In genomic region chr3:138431835-138432234, GRCm38 (mm10) we compare ENCODE assay signal across 9 mouse cellular contexts. TPM values are rescaled to one million over a fixed set of nuclear protein-coding genes. Genes with fewer than 3 reads are reported as not detected.
DNase-seq lines count a peak whose midpoint lies in the region; ATAC-seq and TF ChIP-seq lines count a peak whose summit lies in the region.
"Had no signal": no experiment of that assay in that cellular context is flagged by ENCODE, and none has a peak within 500 bp of the region (broad histone marks: within the 10 kb centered on the region; RNA-seq: fewer than 3 reads in every experiment).

No protein-coding gene starts in this region.

- no peak overlapping the region for H3K4me2 ChIP-seq in heart, postnatal 0 days (ENCODE audit: low read depth, low read length)
- H3K4me2 ChIP-seq in lung, postnatal 0 days (replicated peaks; ENCODE audit: low read depth, low read length): no peak overlapping the region
- no peak overlapping the region for H3K4me2 ChIP-seq in neural tube, embryonic 15.5 days

- intact Hi-C loops in heart, postnatal 36 days (cut with DNase I): loop anchor here (2.0 to 5.0 kb wide), 3 partner anchors 209 to 655 kb away; no protein-coding TSS in a partner anchor
- intact Hi-C loops in gastrocnemius, postnatal 14 days (cut with DNase I; ENCODE audit: low total_unique reads): no loop called here

- H3K9ac ChIP-seq in heart, postnatal 0 days (replicated peaks; ENCODE audit: low read depth, low read length): no peak overlapping the region
- no peak overlapping the region for H3K9ac ChIP-seq in lung, postnatal 0 days (replicated peaks; ENCODE audit: low read depth)
- H3K9ac ChIP-seq in neural tube, embryonic 15.5 days (replicated peaks): no peak overlapping the region

- WGBS in heart, postnatal 0 days: 53% methylated on average over 2 of the region's 2 CpGs
- 62% methylated on average over 2 of the region's 2 CpGs for WGBS in lung, postnatal 0 days
- WGBS in neural tube, embryonic 15.5 days: 82% methylated on average over 2 of the region's 2 CpGs

- TF ChIP-seq EP300 in heart, postnatal 0 days (IDR thresholded peaks at IDR 0.05; ENCODE audit: low read depth): no peak
- TF ChIP-seq EP300 in lung, postnatal 0 days (IDR thresholded peaks at IDR 0.05): no peak

- no peaks in the 10 kb centered on the region for H3K4me1 ChIP-seq in heart, postnatal 0 days (ENCODE audit: control insufficient read depth, insufficient read depth)
- no peaks in the 10 kb centered on the region; the same call in 1 of the 2 replicates for H3K4me1 ChIP-seq in lung, postnatal 0 days (ENCODE audit: insufficient read depth, low read depth, low read length)
- no peaks in the 10 kb centered on the region for H3K4me1 ChIP-seq in neural tube, embryonic 15.5 days

- CTCF ChIA-PET in Patski (lab: Charles Lee): interaction anchor here (0.8 to 2.5 kb wide), 17 partner anchors 8 to 244 kb away, joined by 3 to 23 read pairs (median 5); partner anchors contain the start of gene Adh7

- peak; percentile 34 for DNase-seq in heart, postnatal 0 days (ENCODE audit: low spot score)
- DNase-seq in heart, postnatal 36 days: no peak
- DNase-seq in 3T3-L1 (ENCODE audit: low read depth, low spot score) (peak; percentile 72), Patski (ENCODE audit: low read depth, low spot score) (no peak)
- peak; percentile 52 for DNase-seq in lung, postnatal 0 days (ENCODE audit: low spot score)
- no peak for DNase-seq in cerebellum, adult 9-10 months
- no peak for DNase-seq in gastrocnemius, postnatal 14 days
- DNase-seq: kidney, postnatal 4 days had no signal

- TF ChIP-seq CTCF in heart, postnatal 0 days (IDR thresholded peaks at IDR 0.05; ENCODE audit: low read depth): peak; percentile 64
- peak; percentile 68 for TF ChIP-seq CTCF in Patski (IDR thresholded peaks at IDR 0.05)
- TF ChIP-seq CTCF in lung, postnatal 0 days (IDR thresholded peaks at IDR 0.05): peak; percentile 65

- H3K36me3 ChIP-seq in heart, postnatal 0 days (replicated peaks; ENCODE audit: control insufficient read depth, insufficient read depth, low read length): no peaks in the 10 kb centered on the region
- no peaks in the 10 kb centered on the region for H3K36me3 ChIP-seq in lung, postnatal 0 days (ENCODE audit: insufficient read depth, low read length)
- no peaks in the 10 kb centered on the region for H3K36me3 ChIP-seq in neural tube, embryonic 15.5 days

- ATAC-seq in heart, postnatal 0 days (ENCODE audit: insufficient read depth, low read depth): no peak
- peak; percentile 57 for ATAC-seq in Patski
- ATAC-seq in lung, postnatal 0 days: no peak
- no peak; the same call in 1 of the 2 replicates for ATAC-seq in neural tube, embryonic 15.5 days (ENCODE audit: low FRiP score)

- no peak overlapping the region for H3K4me3 ChIP-seq in heart, postnatal 0 days (ENCODE audit: low read depth, low read length)
- H3K4me3 ChIP-seq in lung, postnatal 0 days (ENCODE audit: low read depth, low read length): no peak overlapping the region
- no peak overlapping the region for H3K4me3 ChIP-seq in neural tube, embryonic 15.5 days (replicated peaks)

- H3K27ac ChIP-seq in heart, postnatal 0 days (ENCODE audit: low read depth): no peak overlapping the region
- H3K27ac ChIP-seq in lung, postnatal 0 days (ENCODE audit: low read length): no peak overlapping the region
- H3K27ac ChIP-seq in neural tube, embryonic 15.5 days (replicated peaks): no peak overlapping the region

- in situ Hi-C loops in Patski (cut with MboI; ENCODE audit: low pct_unique_long_range_greater_than_20kb): loop anchor here (5.0 to 25.0 kb wide), 4 partner anchors 207 to 657 kb away; partner anchors contain the start of gene Dapp1

- peaks cover 4% of the 10 kb centered on the region; the same call in 1 of the 2 replicates for H3K9me3 ChIP-seq in heart, postnatal 0 days (replicated peaks; ENCODE audit: control insufficient read depth, low read length)
- H3K9me3 ChIP-seq in lung, postnatal 0 days (ENCODE audit: low read length): no peaks in the 10 kb centered on the region
- no peaks in the 10 kb centered on the region for H3K9me3 ChIP-seq in neural tube, embryonic 15.5 days (replicated peaks)

- POLR2A ChIA-PET in Patski (lab: Charles Lee): no interaction called here

- H3K27me3 ChIP-seq in heart, postnatal 0 days (ENCODE audit: control insufficient read depth, insufficient read depth, low read length): no peaks in the 10 kb centered on the region
- H3K27me3 ChIP-seq in Patski: peaks cover 15% of the 10 kb centered on the region
- H3K27me3 ChIP-seq in lung, postnatal 0 days (replicated peaks; ENCODE audit: insufficient read depth, low read length): no peaks in the 10 kb centered on the region
- no peaks in the 10 kb centered on the region for H3K27me3 ChIP-seq in neural tube, embryonic 15.5 days (replicated peaks)

RNA-seq across cellular contexts. Expression of gene Adh5, which starts 11.1 kb away (rescaled TPM):
- 115 and 137 TPM in 2 replicates for total RNA-seq in heart, postnatal 0 days (2014; rRNA removed; ENCODE audit: low replicate concordance)
- polyA plus RNA-seq in heart, postnatal 0 days (2015; fragmentation: Nextera tagmentation; extraction: Ambion mirVana): 169 and 170 TPM in 2 replicates
- total RNA-seq in heart, postnatal 36 days (2021): 10 to 100 TPM; 85.5 to 88.9 TPM
- 292 TPM for polyA plus RNA-seq in Patski (2021)
- polyA plus RNA-seq in lung, postnatal 0 days (2015; fragmentation: Nextera tagmentation; extraction: Ambion mirVana): 116 and 125 TPM in 2 replicates
- total RNA-seq in gastrocnemius, postnatal 14 days (2021): 10 to 100 TPM; 65.5 to 69.2 TPM
- polyA plus RNA-seq in neural tube, embryonic 15.5 days (2015; fragmentation: Nextera tagmentation; extraction: Ambion mirVana): 179 and 188 TPM in 2 replicates

RNA-seq across cellular contexts. Expression of gene Adh4, which starts 16.6 kb away (rescaled TPM):
- not detected in 2 replicates for total RNA-seq in heart, postnatal 0 days (2014; rRNA removed; ENCODE audit: low replicate concordance)
- polyA plus RNA-seq in heart, postnatal 0 days (2015; fragmentation: Nextera tagmentation; extraction: Ambion mirVana): not detected in 2 replicates
- total RNA-seq in heart, postnatal 36 days (2021): not detected
- not detected for polyA plus RNA-seq in Patski (2021)
- polyA plus RNA-seq in lung, postnatal 0 days (2015; fragmentation: Nextera tagmentation; extraction: Ambion mirVana): not detected in 2 replicates
- not detected for total RNA-seq in gastrocnemius, postnatal 14 days (2021)
- not detected in 2 replicates for polyA plus RNA-seq in neural tube, embryonic 15.5 days (2015; fragmentation: Nextera tagmentation; extraction: Ambion mirVana)

RNA-seq across cellular contexts. Expression of gene Metap1, which starts 57.5 kb away (rescaled TPM):
- total RNA-seq in heart, postnatal 0 days (2014; rRNA removed; ENCODE audit: low replicate concordance): 26.0 and 66.0 TPM in 2 replicates
- polyA plus RNA-seq in heart, postnatal 0 days (2015; fragmentation: Nextera tagmentation; extraction: Ambion mirVana): 31.4 and 33.3 TPM in 2 replicates
- total RNA-seq in heart, postnatal 36 days (2021): 10 to 100 TPM; 39.0 to 39.2 TPM
- polyA plus RNA-seq in Patski (2021): 96.9 TPM
- 23.9 and 25.2 TPM in 2 replicates for polyA plus RNA-seq in lung, postnatal 0 days (2015; fragmentation: Nextera tagmentation; extraction: Ambion mirVana)
- 10 to 100 TPM; 43.5 to 44.8 TPM for total RNA-seq in gastrocnemius, postnatal 14 days (2021)
- polyA plus RNA-seq in neural tube, embryonic 15.5 days (2015; fragmentation: Nextera tagmentation; extraction: Ambion mirVana): 47.0 and 47.5 TPM in 2 replicates

Comparison
In these comparisons a context has a peak if more than half of its experiments do, and no peak if none do; other contexts are left out.
1. DNase-seq: peak in heart, postnatal 0 days (single experiment), 3T3-L1 (single experiment) and lung, postnatal 0 days (single experiment); none in heart, postnatal 36 days (0 of 2), Patski (single experiment), cerebellum, adult 9-10 months (single experiment) and gastrocnemius, postnatal 14 days (single experiment).
2. Peak in every context shown above with its lines, with median percentiles within 50 percentile points of each other: CTCF ChIP-seq.